Mouse (Mus musculus): ENCODE results near the gene Rpp40.
A peak's percentile ranks its signal among the peaks of the same experiment; 100 is the strongest.

Gene Rpp40

DNA sequence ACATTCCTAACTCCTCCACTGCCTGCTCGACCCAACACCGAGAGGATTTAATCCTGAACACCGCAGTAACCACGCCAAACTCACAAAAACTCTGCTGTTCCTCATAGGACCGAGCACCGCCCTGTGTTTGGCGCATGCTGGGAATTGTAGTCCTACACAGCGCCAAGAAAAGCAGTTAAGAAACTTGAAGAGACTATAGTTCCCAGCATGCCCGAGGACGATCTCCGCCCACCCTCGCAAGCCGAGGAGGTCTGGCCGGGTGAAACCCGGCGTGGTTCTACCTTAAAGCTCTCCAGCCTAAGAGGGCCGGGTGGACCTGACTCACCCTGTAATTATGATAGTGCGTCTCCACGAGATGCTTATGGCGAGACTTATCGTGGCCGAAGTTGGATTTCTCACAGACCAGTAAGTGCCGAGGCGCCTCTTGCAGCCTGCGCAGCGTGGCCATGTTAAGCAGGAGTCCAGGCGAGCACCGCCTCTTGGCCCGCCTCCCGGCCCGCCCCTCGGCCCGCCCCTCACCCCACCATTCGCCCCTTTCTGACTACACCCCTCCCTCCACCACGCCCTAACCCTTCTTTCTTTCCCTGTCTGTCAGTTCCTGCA, at the start of gene Rpp40:
TSS of gene Rpp40 (minus strand) at position 481 of the 603 bp plus-strand sequence.
- DNase-seq (ENCODE audit: low read depth) = peak; percentile 94

DNA sequence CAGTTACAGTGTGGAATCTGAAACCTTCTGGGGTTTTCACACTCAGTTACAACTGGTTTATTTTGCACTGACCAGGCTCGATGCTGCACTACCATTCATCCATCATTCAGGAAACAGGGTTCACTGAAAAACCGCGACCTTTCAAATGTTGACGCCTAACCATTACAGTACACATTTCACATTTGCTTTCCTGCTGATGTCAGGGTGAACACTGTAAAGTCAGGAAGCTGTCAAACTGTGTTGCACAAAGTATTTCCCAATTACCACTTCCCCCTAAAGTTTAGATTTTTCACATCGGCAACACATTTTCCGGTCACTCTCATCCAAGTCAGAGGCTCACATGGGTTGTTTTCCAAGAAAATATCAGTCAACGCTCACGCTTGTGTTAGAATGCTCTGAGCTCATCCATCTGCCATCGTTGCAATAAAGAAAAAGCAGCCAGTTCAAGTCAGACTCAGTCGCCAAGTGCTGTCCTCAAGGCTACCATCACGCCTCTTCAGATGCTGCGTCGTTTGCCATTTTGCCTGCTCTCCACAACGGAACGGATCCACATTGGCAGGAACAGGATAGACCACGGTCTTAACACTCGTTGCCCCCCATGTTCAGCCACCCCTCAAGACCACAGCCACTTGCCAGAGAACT, 43.8 kb upstream of the Rpp40 start:
- no peak for DNase-seq (ENCODE audit: low read depth)

DNA sequence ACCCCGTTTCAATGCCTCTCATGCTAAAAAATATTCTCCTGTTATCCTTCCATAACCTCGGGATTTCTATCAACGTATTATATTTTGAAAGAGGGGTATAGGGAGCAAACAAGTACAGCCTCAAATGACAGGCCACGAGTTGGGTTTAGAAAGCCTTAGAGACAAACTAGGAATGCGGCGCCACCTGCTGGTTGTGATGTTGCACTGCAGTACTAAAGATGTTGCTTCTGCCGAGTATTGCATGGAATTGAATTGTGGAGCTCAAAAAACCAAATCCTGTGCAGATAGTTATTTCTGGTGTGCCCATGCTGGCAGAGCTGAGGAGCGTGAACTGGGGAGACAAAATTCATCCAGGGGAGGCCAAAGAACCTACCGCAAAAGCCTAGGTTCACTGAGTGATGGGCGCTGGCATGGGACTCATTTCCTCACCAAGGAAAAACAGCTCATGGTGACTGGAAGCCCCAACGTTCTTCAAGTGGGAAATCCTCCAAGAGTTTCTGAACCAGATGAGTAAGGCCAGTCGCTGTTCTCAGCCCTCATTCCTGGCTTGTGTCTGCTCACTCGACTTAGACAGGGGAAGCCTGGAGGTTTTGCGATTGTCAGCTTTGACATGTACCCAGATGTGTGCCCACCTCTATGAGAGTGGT, 41.3 kb upstream of the Rpp40 start:
- DNase-seq (ENCODE audit: low read depth) = peak; percentile 72

DNA sequence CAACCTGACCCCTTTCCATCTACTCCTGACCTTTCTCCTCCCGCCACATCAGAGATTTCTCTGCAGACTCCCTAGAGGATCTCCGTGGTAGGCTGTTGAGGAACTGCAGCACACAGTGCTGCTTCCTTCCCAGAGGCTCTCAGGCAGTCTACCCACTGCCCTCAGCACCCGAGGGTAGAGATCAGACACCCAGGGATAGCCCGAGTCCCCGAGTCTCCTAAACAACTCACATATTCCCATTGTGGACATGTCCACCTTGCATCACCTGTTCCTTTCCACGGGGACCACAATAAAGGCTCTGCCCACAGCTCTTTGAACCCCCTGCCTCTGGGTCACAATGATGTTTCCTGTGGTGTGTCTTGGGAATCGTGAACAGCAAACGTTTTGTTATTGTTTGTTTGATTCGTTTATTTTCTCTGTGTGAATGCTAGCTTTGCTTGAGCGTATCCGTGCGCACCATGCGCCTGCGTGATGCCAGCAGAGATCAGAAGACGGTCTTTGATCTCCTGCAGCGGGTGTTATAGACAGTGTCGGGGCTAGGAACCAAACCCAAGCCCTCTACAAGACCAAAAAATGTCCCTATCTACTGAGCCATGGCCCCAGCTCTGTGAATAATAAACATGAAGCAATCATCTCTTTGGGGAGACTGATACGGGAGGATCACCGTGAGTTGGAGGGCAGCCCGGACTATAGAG, 40.6 kb upstream of the Rpp40 start:
- no peak for DNase-seq (ENCODE audit: low read depth)

DNA sequence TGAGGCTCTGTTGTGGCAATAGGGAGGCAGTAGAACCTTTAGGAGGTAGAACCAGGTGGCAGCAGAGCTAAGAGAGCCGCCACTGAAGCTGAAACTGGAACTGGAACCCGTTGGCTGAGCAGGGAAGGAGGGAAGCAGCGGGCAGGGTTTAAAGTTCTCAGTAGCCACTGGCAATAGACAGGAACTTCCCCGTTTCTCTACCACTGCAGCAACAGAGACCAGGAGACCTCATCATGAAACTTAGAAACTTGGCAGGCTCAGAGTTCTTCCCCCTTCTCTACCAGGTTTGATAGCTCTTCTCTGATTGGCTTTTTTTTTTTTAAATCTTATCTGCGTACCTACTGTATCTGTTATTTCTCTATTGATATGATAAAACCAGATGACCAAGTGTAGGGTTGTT, 34.8 kb upstream of the Rpp40 start:
- no peak for DNase-seq (ENCODE audit: low read depth)

DNA sequence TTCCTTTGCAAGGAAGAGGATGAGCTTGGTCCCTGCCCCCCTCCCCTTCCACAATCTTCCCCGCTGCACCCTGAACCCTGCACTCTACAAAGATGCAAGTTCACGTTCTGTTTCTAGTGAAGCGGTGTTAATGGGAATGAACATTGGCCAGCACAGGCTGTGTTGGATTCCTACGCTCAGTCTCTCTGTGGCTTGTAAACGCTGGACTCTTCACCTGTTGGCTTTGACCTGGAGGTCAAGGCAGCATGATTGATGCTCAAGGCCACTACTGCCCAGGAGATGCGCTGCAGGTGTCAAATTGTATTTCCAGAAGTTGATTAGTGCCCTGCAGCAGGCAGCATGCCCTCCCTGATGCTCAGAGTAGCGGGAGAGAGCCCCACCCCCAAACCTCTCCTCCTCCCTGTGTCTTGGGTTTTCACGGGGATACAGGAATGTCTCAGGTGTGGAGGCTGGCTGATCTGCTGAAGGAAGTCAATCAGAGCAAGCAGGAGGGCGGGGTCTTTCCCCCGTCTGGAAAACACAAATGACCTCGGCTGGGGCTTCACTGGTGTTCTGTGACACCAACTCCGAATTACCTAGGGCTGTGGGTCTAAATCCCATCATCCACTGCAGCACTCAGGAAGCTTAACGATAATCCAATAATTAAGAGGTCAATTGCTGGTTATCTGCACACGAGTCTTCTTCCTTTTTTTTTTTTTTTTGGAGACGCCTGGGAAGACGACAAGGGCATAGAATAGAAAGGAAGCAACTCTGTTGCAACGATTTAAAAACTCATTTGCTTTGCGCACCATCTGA, 33.9 kb upstream of the Rpp40 start:
- no peak for DNase-seq (ENCODE audit: low read depth)

DNA sequence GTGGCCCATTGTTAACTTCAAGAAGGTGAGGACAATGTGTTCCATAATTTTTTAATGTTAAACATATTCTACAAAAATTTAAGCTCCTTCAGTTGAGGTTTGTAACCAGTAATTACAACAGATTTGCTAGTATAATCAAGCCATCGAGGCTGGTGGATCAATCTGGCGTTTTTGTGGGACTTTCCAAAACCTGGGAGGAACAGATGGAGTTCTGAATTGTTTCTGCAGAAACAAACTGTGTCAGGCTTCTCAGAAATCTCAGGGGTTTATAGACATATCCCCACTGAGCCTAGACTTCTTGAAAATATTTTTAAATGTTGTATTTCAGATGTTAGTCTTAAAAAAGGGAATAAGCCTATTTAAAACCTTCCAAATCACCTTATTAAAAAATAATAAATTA, 31.8 kb upstream of the Rpp40 start:
- no peak for DNase-seq (ENCODE audit: low read depth)

DNA sequence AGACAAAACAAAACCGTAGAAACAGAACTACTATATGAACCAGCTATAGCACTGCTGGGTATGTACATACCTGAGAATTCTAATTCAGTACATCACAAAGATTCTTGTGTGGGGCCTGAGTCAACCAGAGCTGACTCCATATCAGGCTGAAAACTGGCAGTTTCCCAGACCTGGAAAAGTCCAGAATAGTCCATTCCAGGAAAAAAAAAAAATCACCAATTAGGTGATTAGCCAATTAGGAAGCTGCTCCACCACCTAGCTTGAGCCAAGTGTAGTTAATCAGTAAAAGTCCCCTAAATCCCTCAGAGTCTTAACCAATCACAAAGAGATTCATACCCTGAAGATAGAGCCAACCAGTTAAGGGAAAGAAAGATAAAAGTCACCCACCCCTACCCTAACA, 5.3 kb upstream of the Rpp40 start:
- DNase-seq (ENCODE audit: low read depth) = no peak

DNA sequence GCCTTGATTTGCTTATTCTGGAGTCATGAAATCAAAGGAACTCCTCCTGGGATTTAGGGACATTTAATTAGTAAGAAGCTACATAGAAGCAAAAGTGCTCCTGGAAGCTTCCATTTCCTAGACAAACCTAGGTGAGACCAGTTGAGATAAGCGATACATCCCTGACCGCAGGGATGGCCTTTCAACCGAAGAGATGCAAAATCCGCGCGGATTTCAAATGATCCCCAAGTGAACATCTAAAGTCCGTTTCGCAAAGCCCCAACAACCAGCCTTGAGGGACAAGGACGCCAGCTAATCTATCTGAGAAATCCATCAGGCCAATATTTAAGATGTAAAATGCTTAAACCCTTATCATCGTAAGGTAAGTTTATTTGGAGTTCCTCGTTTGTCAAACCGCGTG, 781 bp downstream of the Rpp40 start:
- DNase-seq (ENCODE audit: low read depth) = no peak

DNA sequence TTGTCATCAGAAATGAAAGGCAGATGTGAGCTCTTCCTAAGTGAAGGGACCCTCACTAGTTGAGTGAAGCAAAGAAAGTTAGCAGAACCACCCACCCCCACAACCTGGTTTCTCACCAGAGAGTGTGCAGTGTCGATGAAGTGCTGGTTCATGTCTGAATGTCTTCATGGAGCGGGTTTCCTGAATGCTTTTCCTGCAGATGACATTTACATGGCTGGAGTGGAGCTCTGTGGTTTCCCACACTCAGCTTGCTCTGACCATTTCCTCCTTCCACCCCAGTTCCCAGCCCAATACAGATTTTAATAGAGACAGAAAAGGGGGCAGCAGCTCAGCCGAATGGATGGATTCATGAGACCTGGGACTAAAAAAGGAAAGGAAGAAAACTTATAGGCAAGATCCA, 13.3 kb downstream of the Rpp40 start:
- no peak for DNase-seq (ENCODE audit: low read depth)

DNA sequence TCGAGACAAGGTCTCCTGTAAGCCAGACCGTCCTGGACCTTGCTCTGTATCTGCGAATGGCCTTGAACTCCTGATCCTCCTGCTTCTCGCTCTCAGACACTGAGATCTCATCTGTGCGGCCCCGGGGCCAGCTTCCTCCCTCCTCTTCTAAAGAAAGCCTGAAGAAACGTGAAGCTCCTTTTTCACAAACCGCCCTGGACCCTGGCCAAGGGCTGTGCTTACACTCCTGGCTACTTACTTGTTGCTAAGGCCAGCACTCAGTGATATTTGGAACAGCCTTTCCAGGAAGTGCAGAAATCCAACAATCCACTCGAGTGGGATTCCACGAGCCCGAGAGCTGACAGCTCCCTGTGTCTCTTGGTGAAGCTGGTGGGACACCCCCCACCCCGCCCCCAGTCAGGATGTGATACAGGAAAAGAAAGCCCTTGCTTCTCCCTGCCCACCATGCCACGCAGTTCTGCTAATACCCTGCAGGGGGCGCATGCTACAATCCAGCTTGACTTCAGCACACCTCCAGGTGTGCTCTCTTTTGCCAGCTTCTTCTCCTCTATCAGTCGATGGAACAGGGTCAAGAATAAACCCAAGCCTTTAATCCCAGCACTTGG, 19.9 kb downstream of the Rpp40 start:
- peak; percentile 56 for DNase-seq (ENCODE audit: low read depth)

DNA sequence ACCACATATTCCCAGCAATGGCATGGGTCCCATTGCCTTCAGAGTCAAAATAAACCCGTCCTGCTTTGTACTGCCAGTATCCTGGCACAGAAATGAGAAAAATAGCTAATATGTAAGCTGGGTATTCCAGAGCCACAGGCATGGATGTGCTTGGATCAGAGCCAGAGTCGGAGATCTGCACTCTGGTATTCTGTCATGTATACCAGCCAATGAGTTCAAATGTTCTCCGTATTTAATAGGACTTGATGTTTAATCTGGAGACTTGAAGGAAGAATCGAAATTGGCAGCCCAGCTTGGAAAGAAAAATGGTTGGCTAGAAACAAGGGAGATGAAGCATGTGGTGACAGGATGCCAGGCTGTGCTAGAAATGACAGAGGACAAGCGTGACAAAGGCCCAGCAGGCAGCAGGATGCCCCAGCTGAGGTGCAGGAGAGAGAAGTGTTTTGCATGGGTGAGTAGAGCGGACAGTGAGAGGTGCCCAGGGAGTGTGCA, 25.6 kb downstream of the Rpp40 start:
- no peak for DNase-seq (ENCODE audit: low read depth)

DNA sequence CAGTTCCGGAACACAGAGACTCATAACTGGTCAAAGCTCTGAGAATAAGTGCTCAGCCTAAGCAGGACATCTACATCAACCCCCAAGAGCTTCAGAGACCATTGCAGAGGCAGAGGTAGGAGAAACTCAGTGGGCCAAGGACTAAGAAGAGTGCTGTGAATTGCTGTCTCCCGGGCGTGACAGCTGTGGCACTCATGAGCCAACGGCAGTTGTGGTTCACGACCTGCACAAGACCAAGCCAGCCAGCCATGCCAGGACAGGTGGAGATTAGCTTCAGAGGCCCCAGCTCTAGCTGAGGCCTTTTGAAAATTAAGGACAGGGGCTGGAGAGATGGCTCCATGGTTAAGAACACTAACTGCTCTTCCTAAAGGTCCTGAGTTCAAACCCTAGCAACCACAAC, 26.6 kb downstream of the Rpp40 start:
- DNase-seq (ENCODE audit: low read depth) = no peak

DNA sequence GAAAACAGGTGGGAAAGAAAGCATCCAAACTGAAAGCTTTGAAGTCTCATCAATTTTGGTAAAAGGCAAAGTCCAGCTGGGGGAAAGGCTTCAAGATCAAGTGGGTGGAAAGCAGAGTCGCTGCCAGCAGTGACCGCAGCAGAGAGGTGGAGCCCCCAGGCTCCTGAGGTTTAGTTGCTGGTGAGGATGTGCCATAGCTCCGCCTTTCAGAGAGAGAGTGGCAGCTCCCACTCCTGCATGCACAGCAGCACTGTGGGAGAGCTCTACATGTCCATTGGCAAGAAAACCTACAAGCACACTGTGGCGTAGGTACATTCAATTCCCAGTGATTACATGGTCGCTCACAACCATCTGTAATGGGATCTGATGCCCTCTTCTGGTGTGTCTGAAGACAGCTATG, 27.1 kb downstream of the Rpp40 start:
- DNase-seq (ENCODE audit: low read depth) = no peak

DNA sequence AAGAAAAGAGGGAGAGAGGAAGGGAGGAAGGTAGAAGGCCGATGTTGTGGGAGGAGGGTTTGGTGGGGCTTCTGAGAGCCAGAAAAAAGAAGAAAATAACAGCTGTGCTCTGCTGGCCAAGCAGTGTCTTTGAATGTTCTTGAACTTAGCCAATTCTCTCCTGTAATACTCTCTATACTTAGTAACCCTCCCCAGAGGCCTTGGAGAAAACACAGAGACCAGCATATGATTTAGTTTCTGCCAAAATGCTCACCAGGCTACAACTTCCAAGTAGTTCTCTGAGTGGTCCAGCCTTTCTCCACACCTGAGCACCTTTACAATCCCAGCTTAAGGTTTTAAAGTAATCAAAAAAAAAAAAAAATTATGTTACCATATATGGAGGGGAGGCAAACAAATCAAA, 27.9 kb downstream of the Rpp40 start:
- DNase-seq (ENCODE audit: low read depth) = no peak

DNA sequence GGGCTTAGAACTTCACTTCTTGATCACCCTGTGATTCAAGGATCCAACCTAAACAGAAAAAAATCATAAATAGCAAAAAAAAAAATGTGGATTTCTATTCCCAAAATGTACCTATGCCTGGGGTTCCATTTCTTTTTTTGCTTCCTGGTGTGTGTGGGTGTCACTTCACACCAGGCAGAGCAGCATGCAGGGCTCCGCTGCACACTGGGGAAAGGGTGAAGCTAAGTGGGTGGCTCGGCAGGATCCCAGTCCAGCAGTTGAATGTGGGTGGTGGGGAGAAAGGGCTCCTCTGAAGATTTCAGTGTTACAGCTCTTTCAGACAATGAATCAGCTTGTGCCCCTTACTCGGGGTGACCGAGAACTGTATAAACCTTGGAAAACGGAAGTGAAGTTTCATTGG, 30.8 kb downstream of the Rpp40 start:
- DNase-seq (ENCODE audit: low read depth) = no peak

DNA sequence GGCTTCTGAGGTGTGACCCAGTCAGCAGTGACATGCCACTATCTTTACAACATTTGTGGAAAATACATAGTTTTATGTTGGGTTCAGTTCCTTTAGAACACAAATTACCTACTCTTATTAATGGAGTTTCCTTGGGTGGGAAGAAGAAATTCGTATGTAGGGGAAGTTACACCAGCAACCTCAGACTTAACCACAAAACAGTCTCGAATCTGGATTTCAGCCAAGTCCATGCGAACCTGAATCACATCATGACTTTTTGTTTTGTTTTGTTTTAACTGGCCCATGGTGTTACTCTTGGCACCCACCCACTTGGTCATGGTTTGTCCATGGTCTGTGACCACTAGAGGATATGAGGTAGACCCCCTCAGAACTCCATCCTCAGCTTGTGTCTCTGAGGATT, 35.1 kb downstream of the Rpp40 start:
- peak; percentile 48 for DNase-seq (ENCODE audit: low read depth)

DNA sequence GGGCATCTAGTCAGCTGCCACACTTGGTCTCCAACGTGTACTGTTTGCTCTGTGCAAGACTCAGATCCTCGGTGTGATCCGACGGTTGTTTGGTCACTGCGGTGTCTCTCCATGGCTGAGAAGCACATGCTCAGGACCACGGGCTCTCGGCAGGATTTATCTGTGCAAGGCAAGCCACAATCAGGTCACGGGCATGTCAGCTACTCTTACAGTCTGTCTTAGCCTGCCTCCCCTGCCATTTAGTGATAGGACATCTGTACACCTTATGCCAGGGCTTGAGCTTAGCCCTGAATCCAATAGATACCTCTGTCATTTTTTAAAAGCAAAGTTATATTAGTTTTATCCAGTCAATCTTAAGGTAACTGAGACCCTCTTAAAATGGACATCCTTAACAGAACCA, 35.5 kb downstream of the Rpp40 start:
- peak; percentile 7 for DNase-seq (ENCODE audit: low read depth)

DNA sequence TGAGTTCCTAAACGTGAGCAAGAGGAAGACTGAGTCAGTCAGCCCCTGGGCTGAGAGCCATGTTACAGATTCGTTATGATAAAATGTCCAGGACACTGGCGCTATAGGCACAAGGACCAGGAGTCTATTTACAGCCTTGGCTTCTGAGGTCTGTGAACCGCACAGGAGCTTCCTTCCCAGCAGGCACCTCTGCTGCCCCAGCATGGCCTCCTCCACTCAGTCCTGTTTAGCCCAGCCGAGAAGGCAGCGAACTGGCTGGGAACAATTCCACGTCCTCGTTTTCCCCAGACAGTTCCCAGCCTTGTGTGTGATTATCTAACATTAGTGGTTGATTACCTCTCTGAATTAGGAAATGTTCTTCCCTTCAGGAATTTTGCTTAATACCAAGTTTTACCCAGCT, 45.2 kb downstream of the Rpp40 start:
- no peak for DNase-seq (ENCODE audit: low read depth)

DNA sequence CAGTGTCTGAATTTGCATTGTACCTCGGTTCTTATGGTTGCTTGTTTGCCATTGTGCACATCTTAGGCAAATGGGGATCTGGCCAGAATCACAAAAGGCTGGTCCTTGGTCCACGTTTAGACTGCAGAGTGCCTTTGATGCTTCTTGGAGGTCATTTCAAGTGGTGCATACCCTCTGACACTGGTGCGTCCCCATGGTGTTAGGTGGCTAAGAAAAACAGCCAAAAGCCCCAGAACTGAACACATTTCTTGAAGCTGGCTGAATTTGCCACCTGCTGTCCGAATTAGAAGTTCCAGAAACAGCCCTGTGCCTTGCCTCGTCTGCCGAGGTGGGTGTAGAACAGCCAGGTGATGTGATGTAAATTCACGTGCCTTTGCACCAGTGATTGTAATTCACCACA, 48.7 kb downstream of the Rpp40 start:
- DNase-seq (ENCODE audit: low read depth) = no peak

DNA sequence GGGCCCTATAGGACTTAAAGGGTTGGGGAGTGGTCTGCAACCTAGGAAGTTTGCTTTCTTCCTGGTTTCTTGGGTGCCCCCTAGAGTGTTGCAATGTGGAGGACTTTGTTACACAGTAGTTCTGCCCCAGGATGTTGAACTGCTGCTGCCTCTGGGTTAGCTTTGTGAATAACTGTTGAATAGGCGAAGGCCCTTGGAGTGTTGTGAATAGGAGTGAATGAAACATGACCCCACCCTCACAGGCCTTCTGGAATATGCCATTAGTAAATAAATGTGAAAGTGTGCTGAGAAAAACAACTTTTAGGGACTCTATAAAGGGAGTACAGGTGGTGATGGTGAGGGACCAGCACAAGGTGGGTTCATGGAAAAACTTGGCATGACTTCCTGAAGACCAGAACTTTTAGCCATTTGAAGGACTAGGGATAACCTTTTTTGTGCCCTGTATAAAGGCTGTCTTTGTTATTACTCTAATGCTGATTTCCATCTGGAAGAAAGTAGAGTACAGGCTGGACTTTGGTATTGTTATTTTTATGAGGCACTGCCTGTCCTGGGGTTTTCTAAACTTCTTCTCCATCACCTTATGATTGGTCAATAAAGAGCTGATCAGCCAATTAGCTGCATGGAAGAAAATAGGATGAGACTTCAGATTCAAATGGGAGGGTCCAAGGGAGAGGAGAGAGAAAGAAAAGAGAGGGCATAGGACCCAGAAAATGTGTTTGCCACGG, 53.1 kb downstream of the Rpp40 start:
- no peak for DNase-seq (ENCODE audit: low read depth)
